Mouse (Mus musculus): ENCODE measurements at regions not wholly inside any gene's neighbourhood (a gene's known extent, or its start where the extent isn't known, plus 50 kb on each side); places are given as distances from the start of the nearest gene placed in this dataset.

- no peaks in the 10 kb centered on the region for H3K27me3 ChIP-seq (replicated peaks; ENCODE audit: control insufficient read depth, insufficient read depth, low read length)
- no peaks in the 10 kb centered on the region for H3K4me1 ChIP-seq (replicated peaks; ENCODE audit: control insufficient read depth, insufficient read depth, low read length)
- H3K4me2 ChIP-seq (ENCODE audit: low read length): no peak overlapping the region
- no peaks in the 10 kb centered on the region for H3K9me3 ChIP-seq (ENCODE audit: control insufficient read depth, low read length)
- ATAC-seq (replicated peaks; ENCODE audit: low FRiP score, low TSS enrichment, low read depth) (0 out of 2 replicates have a peak, but pooled peaks have one; percentile 53), DNase-seq (ENCODE audit: low spot score) (no peak)
- H3K4me3 ChIP-seq (ENCODE audit: low read depth, low read length): no peak overlapping the region
- H3K36me3 ChIP-seq (ENCODE audit: control insufficient read depth, insufficient read depth, low read length): no peaks in the 10 kb centered on the region
- H3K9ac ChIP-seq (ENCODE audit: low read length): no peak overlapping the region
- no peak overlapping the region for H3K27ac ChIP-seq (ENCODE audit: low read depth)
Measured at GRCm38 (mm10) chr15:60708678-60709077, 144.9 kb downstream of the Fam84b start.

- no peak for DNase-seq (ENCODE audit: low spot score)
- WGBS: 74% methylated on average over 4 of the region's 4 CpGs
- H3K4me1 ChIP-seq (replicated peaks; ENCODE audit: control insufficient read depth, insufficient read depth, low read length): no peaks in the 10 kb centered on the region
Measured at GRCm38 (mm10) chr15:60706009-60706408, 147.6 kb downstream of the Fam84b start.

GRCm38 (mm10) chr15:60701273-60701672 lies 152.3 kb downstream of the Fam84b start:
- Histone ChIP-seq H3K9me3 (ENCODE audit: control insufficient read depth, low read length) (no peaks in the 10 kb centered on the region), H3K36me3 (ENCODE audit: control insufficient read depth, insufficient read depth, low read length) (no peaks in the 10 kb centered on the region), H3K27ac (ENCODE audit: low read depth) (no peak overlapping the region), H3K4me2 (ENCODE audit: low read length) (no peak overlapping the region), H3K9ac (ENCODE audit: low read length) (no peak overlapping the region), H3K4me1 (replicated peaks; ENCODE audit: control insufficient read depth, insufficient read depth, low read length) (no peaks in the 10 kb centered on the region), H3K4me3 (ENCODE audit: low read depth, low read length) (no peak overlapping the region), H3K27me3 (replicated peaks; ENCODE audit: control insufficient read depth, insufficient read depth, low read length) (no peaks in the 10 kb centered on the region)
- DNase-seq (ENCODE audit: low spot score) (no peak), ATAC-seq (replicated peaks; ENCODE audit: low FRiP score, low TSS enrichment, low read depth) (no peak)

More at GRCm38 (mm10) chr15:60706009-60706408, 147.6 kb downstream of the Fam84b start:
- Histone ChIP-seq H3K27ac (ENCODE audit: low read depth) (no peak overlapping the region), H3K9me3 (ENCODE audit: control insufficient read depth, low read length) (no peaks in the 10 kb centered on the region), H3K36me3 (ENCODE audit: control insufficient read depth, insufficient read depth, low read length) (no peaks in the 10 kb centered on the region), H3K4me2 (ENCODE audit: low read length) (no peak overlapping the region), H3K27me3 (replicated peaks; ENCODE audit: control insufficient read depth, insufficient read depth, low read length) (no peaks in the 10 kb centered on the region), H3K9ac (ENCODE audit: low read length) (no peak overlapping the region), H3K4me3 (ENCODE audit: low read depth, low read length) (no peak overlapping the region)
- no peak for ATAC-seq (replicated peaks; ENCODE audit: low FRiP score, low TSS enrichment, low read depth)

GRCm38 (mm10) chr15:60694746-60695145 lies 158.8 kb downstream of the Fam84b start:
- Histone ChIP-seq H3K4me3 (ENCODE audit: low read depth, low read length) (no peak overlapping the region), H3K27me3 (replicated peaks; ENCODE audit: control insufficient read depth, insufficient read depth, low read length) (no peaks in the 10 kb centered on the region), H3K4me1 (replicated peaks; ENCODE audit: control insufficient read depth, insufficient read depth, low read length) (no peaks in the 10 kb centered on the region), H3K9ac (ENCODE audit: low read length) (no peak overlapping the region), H3K9me3 (ENCODE audit: control insufficient read depth, low read length) (no peaks in the 10 kb centered on the region), H3K4me2 (ENCODE audit: low read length) (no peak overlapping the region), H3K36me3 (ENCODE audit: control insufficient read depth, insufficient read depth, low read length) (no peaks in the 10 kb centered on the region), H3K27ac (ENCODE audit: low read depth) (no peak overlapping the region)
- ATAC-seq (replicated peaks; ENCODE audit: low FRiP score, low TSS enrichment, low read depth): no peak
- DNase-seq (ENCODE audit: low spot score): no peak
- WGBS: 85% methylated on average over 3 of the region's 3 CpGs

- no peak for ATAC-seq (replicated peaks; ENCODE audit: low FRiP score, low TSS enrichment, low read depth)
- Histone ChIP-seq H3K27me3 (replicated peaks; ENCODE audit: control insufficient read depth, insufficient read depth, low read length) (no peaks in the 10 kb centered on the region), H3K36me3 (ENCODE audit: control insufficient read depth, insufficient read depth, low read length) (no peaks in the 10 kb centered on the region), H3K4me2 (ENCODE audit: low read length) (no peak overlapping the region), H3K4me1 (replicated peaks; ENCODE audit: control insufficient read depth, insufficient read depth, low read length) (no peaks in the 10 kb centered on the region), H3K27ac (ENCODE audit: low read depth) (no peak overlapping the region), H3K9me3 (ENCODE audit: control insufficient read depth, low read length) (no peaks in the 10 kb centered on the region), H3K4me3 (ENCODE audit: low read depth, low read length) (no peak overlapping the region), H3K9ac (ENCODE audit: low read length) (no peak overlapping the region)
- peak; percentile 58 for DNase-seq (ENCODE audit: low spot score)
- 58% methylated on average over 7 of the region's 7 CpGs for WGBS
Measured at GRCm38 (mm10) chr15:60693751-60694500, 159.7 kb downstream of the Fam84b start.

- DNase-seq (ENCODE audit: low spot score) (no peak), ATAC-seq (replicated peaks; ENCODE audit: low FRiP score, low TSS enrichment, low read depth) (no peak)
- H3K36me3 ChIP-seq (ENCODE audit: control insufficient read depth, insufficient read depth, low read length): no peaks in the 10 kb centered on the region
- H3K27ac ChIP-seq (ENCODE audit: low read depth): no peak overlapping the region
- no peak overlapping the region for H3K9ac ChIP-seq (ENCODE audit: low read length)
- WGBS: 79% methylated on average over 6 of the region's 6 CpGs
- H3K4me1 ChIP-seq (replicated peaks; ENCODE audit: control insufficient read depth, insufficient read depth, low read length): no peaks in the 10 kb centered on the region
- no peaks in the 10 kb centered on the region for H3K27me3 ChIP-seq (replicated peaks; ENCODE audit: control insufficient read depth, insufficient read depth, low read length)
- no peaks in the 10 kb centered on the region for H3K9me3 ChIP-seq (ENCODE audit: control insufficient read depth, low read length)
- no peak overlapping the region for H3K4me2 ChIP-seq (ENCODE audit: low read length)
- no peak overlapping the region for H3K4me3 ChIP-seq (ENCODE audit: low read depth, low read length)
Measured at GRCm38 (mm10) chr15:60692718-60693597, 160.6 kb downstream of the Fam84b start.

- H3K9me3 ChIP-seq (ENCODE audit: control insufficient read depth, low read length): no peaks in the 10 kb centered on the region
- no peaks in the 10 kb centered on the region for H3K27me3 ChIP-seq (replicated peaks; ENCODE audit: control insufficient read depth, insufficient read depth, low read length)
- H3K36me3 ChIP-seq (ENCODE audit: control insufficient read depth, insufficient read depth, low read length): no peaks in the 10 kb centered on the region
- no peak overlapping the region for H3K4me2 ChIP-seq (ENCODE audit: low read length)
- DNase-seq (ENCODE audit: low spot score) (no peak), ATAC-seq (replicated peaks; ENCODE audit: low FRiP score, low TSS enrichment, low read depth) (no peak)
- no peaks in the 10 kb centered on the region for H3K4me1 ChIP-seq (replicated peaks; ENCODE audit: control insufficient read depth, insufficient read depth, low read length)
- no peak overlapping the region for H3K9ac ChIP-seq (ENCODE audit: low read length)
- H3K4me3 ChIP-seq (ENCODE audit: low read depth, low read length): no peak overlapping the region
- H3K27ac ChIP-seq (ENCODE audit: low read depth): no peak overlapping the region
- 37% methylated on average over 3 of the region's 3 CpGs for WGBS
Measured at GRCm38 (mm10) chr15:60692149-60692548, 161.4 kb downstream of the Fam84b start.

- Histone ChIP-seq H3K4me3 (ENCODE audit: low read depth, low read length) (no peak overlapping the region), H3K4me1 (replicated peaks; ENCODE audit: control insufficient read depth, insufficient read depth, low read length) (no peaks in the 10 kb centered on the region), H3K4me2 (ENCODE audit: low read length) (no peak overlapping the region), H3K27ac (ENCODE audit: low read depth) (no peak overlapping the region), H3K9me3 (ENCODE audit: control insufficient read depth, low read length) (no peaks in the 10 kb centered on the region), H3K9ac (ENCODE audit: low read length) (no peak overlapping the region), H3K27me3 (replicated peaks; ENCODE audit: control insufficient read depth, insufficient read depth, low read length) (no peaks in the 10 kb centered on the region), H3K36me3 (ENCODE audit: control insufficient read depth, insufficient read depth, low read length) (no peaks in the 10 kb centered on the region)
- WGBS: 66% methylated on average over 3 of the region's 3 CpGs
- DNase-seq (ENCODE audit: low spot score) (no peak), ATAC-seq (replicated peaks; ENCODE audit: low FRiP score, low TSS enrichment, low read depth) (no peak)
Measured at GRCm38 (mm10) chr15:60677397-60677796, 176.2 kb downstream of the Fam84b start.
